Mouse (Mus musculus): ENCODE data around the gene Lrrc10b. TPM values are rescaled to one million over a fixed set of nuclear protein-coding genes. Genes with fewer than 3 reads are reported as not detected.

The Lrrc10b gene
- polyA plus RNA-seq, 1 experiment = 5.9 TPM

GRCm38 (mm10) chr19:10433225-10433624 is 24.0 kb downstream of the Lrrc10b start:
- no peak overlapping the region for H3K27ac ChIP-seq (ENCODE audit: insufficient read depth, low read depth, low read length)
- no peak overlapping the region for H3K4me3 ChIP-seq (ENCODE audit: low read depth, low read length)
- no peaks in the 10 kb centered on the region for H3K4me1 ChIP-seq (ENCODE audit: control insufficient read depth, insufficient read depth, insufficient read length, low read length)
- TF ChIP-seq POLR2A (IDR thresholded peaks at IDR 0.05; ENCODE audit: low read depth, low read length) = no peak
- TF ChIP-seq CTCF (IDR thresholded peaks at IDR 0.05; ENCODE audit: extremely low read depth, insufficient read length, insufficient replicate concordance, low read depth, low read length) = no peak
- no peaks in the 10 kb centered on the region for H3K27me3 ChIP-seq (ENCODE audit: control insufficient read depth, insufficient read depth, low read length)
- no peaks in the 10 kb centered on the region for H3K36me3 ChIP-seq (ENCODE audit: control insufficient read depth, insufficient read depth, low read length)
- WGBS = 78% methylated on average over 7 of the region's 7 CpGs

GRCm38 (mm10) chr19:10431841-10432240 is 25.4 kb downstream of the Lrrc10b start:
- WGBS = 64% methylated on average over 4 of the region's 4 CpGs
- H3K4me3 ChIP-seq (ENCODE audit: low read depth, low read length) = no peak overlapping the region
- no peaks in the 10 kb centered on the region for H3K36me3 ChIP-seq (ENCODE audit: control insufficient read depth, insufficient read depth, low read length)
- no peak overlapping the region for H3K27ac ChIP-seq (ENCODE audit: insufficient read depth, low read depth, low read length)
- H3K27me3 ChIP-seq (ENCODE audit: control insufficient read depth, insufficient read depth, low read length) = no peaks in the 10 kb centered on the region
- H3K4me1 ChIP-seq (ENCODE audit: control insufficient read depth, insufficient read depth, insufficient read length, low read length) = no peaks in the 10 kb centered on the region
- TF ChIP-seq POLR2A (IDR thresholded peaks at IDR 0.05; ENCODE audit: low read depth, low read length) = no peak
- no peak for TF ChIP-seq CTCF (IDR thresholded peaks at IDR 0.05; ENCODE audit: extremely low read depth, insufficient read length, insufficient replicate concordance, low read depth, low read length)

- WGBS = 41% methylated on average over 3 of the region's 3 CpGs
- no peak for TF ChIP-seq POLR2A (IDR thresholded peaks at IDR 0.05; ENCODE audit: low read depth, low read length)
- no peak for TF ChIP-seq CTCF (IDR thresholded peaks at IDR 0.05; ENCODE audit: extremely low read depth, insufficient read length, insufficient replicate concordance, low read depth, low read length)
- H3K4me1 ChIP-seq (ENCODE audit: control insufficient read depth, insufficient read depth, insufficient read length, low read length) = no peaks in the 10 kb centered on the region
- no peak overlapping the region for H3K27ac ChIP-seq (ENCODE audit: insufficient read depth, low read depth, low read length)
- no peaks in the 10 kb centered on the region for H3K36me3 ChIP-seq (ENCODE audit: control insufficient read depth, insufficient read depth, low read length)
- no peaks in the 10 kb centered on the region for H3K27me3 ChIP-seq (ENCODE audit: control insufficient read depth, insufficient read depth, low read length)
- no peak overlapping the region for H3K4me3 ChIP-seq (ENCODE audit: low read depth, low read length)
Measured at GRCm38 (mm10) chr19:10431410-10431809, 25.9 kb downstream of the Lrrc10b start.

- 63% methylated on average over 8 of the region's 8 CpGs for WGBS
- TF ChIP-seq CTCF (IDR thresholded peaks at IDR 0.05; ENCODE audit: extremely low read depth, insufficient read length, insufficient replicate concordance, low read depth, low read length) (no peak), POLR2A (IDR thresholded peaks at IDR 0.05; ENCODE audit: low read depth, low read length) (no peak)
- Histone ChIP-seq H3K4me1 (ENCODE audit: control insufficient read depth, insufficient read depth, insufficient read length, low read length) (no peaks in the 10 kb centered on the region), H3K4me3 (ENCODE audit: low read depth, low read length) (no peak overlapping the region), H3K27ac (ENCODE audit: insufficient read depth, low read depth, low read length) (no peak overlapping the region), H3K36me3 (ENCODE audit: control insufficient read depth, insufficient read depth, low read length) (no peaks in the 10 kb centered on the region), H3K27me3 (ENCODE audit: control insufficient read depth, insufficient read depth, low read length) (no peaks in the 10 kb centered on the region)
Measured at GRCm38 (mm10) chr19:10429371-10429770, 27.9 kb downstream of the Lrrc10b start.

GRCm38 (mm10) chr19:10427431-10427830 is 29.8 kb downstream of the Lrrc10b start:
- H3K4me1 ChIP-seq (ENCODE audit: control insufficient read depth, insufficient read depth, insufficient read length, low read length) = no peaks in the 10 kb centered on the region
- TF ChIP-seq CTCF (IDR thresholded peaks at IDR 0.05; ENCODE audit: extremely low read depth, insufficient read length, insufficient replicate concordance, low read depth, low read length) (no peak), POLR2A (IDR thresholded peaks at IDR 0.05; ENCODE audit: low read depth, low read length) (no peak)
- 72% methylated on average over 9 of the region's 9 CpGs for WGBS
- H3K4me3 ChIP-seq (ENCODE audit: low read depth, low read length) = no peak overlapping the region
- peaks cover 5% of the 10 kb centered on the region; the same call in 1 of the 2 replicates for H3K27me3 ChIP-seq (ENCODE audit: control insufficient read depth, insufficient read depth, low read length)
- no peaks in the 10 kb centered on the region for H3K36me3 ChIP-seq (ENCODE audit: control insufficient read depth, insufficient read depth, low read length)
- H3K27ac ChIP-seq (ENCODE audit: insufficient read depth, low read depth, low read length) = no peak overlapping the region

GRCm38 (mm10) chr19:10426793-10427192 is 30.5 kb downstream of the Lrrc10b start:
- Histone ChIP-seq H3K4me3 (ENCODE audit: low read depth, low read length) (no peak overlapping the region), H3K27ac (ENCODE audit: insufficient read depth, low read depth, low read length) (no peak overlapping the region), H3K4me1 (ENCODE audit: control insufficient read depth, insufficient read depth, insufficient read length, low read length) (no peaks in the 10 kb centered on the region), H3K36me3 (ENCODE audit: control insufficient read depth, insufficient read depth, low read length) (no peaks in the 10 kb centered on the region), H3K27me3 (ENCODE audit: control insufficient read depth, insufficient read depth, low read length) (peaks cover 11% of the 10 kb centered on the region; the same call in 1 of the 2 replicates)
- no peak for TF ChIP-seq POLR2A (IDR thresholded peaks at IDR 0.05; ENCODE audit: low read depth, low read length)
- TF ChIP-seq CTCF (IDR thresholded peaks at IDR 0.05; ENCODE audit: extremely low read depth, insufficient read length, insufficient replicate concordance, low read depth, low read length) = no peak
- 50% methylated on average over 6 of the region's 6 CpGs for WGBS

GRCm38 (mm10) chr19:10426312-10426711 is 31.0 kb downstream of the Lrrc10b start:
- no peak overlapping the region for H3K27ac ChIP-seq (ENCODE audit: insufficient read depth, low read depth, low read length)
- no peaks in the 10 kb centered on the region for H3K4me1 ChIP-seq (ENCODE audit: control insufficient read depth, insufficient read depth, insufficient read length, low read length)
- H3K4me3 ChIP-seq (ENCODE audit: low read depth, low read length) = no peak overlapping the region
- TF ChIP-seq POLR2A (IDR thresholded peaks at IDR 0.05; ENCODE audit: low read depth, low read length) = no peak
- TF ChIP-seq CTCF (IDR thresholded peaks at IDR 0.05; ENCODE audit: extremely low read depth, insufficient read length, insufficient replicate concordance, low read depth, low read length) = no peak
- no peaks in the 10 kb centered on the region for H3K36me3 ChIP-seq (ENCODE audit: control insufficient read depth, insufficient read depth, low read length)
- H3K27me3 ChIP-seq (ENCODE audit: control insufficient read depth, insufficient read depth, low read length) = peaks cover 15% of the 10 kb centered on the region; the same call in 1 of the 2 replicates
- WGBS = 69% methylated on average over 25 of the region's 25 CpGs
